ENCODE assay signal across 8 mouse cellular contexts in the genomic region with DNA sequence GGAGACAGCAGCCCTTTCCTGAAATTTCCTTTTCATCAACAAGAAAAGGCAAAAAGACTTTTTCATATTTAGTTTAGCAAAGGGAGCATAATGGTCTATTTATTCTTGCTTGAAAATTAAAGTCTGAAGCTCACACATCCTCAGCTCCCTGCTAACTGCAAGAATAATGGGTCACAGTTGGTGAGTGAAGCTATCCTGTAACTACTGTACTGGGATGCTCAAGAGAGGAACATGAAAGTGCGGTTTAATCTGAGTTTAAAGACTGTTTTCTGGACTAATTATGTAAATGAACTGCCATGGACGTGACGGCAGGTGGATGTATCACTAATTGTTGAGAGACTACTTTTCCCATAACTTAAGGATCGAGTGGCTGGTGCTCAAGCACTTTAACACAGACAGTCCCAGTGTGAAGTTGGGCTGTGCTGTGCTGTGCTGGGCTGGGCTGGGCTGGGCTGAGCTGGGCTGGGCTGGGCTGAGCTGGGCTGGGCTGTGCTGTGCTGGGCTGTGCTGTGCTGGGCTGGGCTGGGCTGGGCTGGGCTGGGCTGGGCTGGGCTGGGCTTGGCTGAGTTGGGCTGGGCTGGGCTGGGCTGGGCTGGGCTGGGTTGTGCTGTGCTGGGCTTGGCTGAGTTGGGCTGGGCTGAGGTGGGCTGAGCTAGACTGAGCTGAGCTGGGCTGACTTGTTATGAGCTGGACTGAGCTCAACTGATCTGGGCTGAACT.
DNase-seq lines count a peak whose midpoint lies in the region; ATAC-seq lines count a peak whose summit lies in the region.
"Had no signal": no experiment of that assay in that cellular context is flagged by ENCODE, and none has a peak within 500 bp of the region (broad histone marks: within the 10 kb centered on the region; RNA-seq: fewer than 3 reads in every experiment).

No protein-coding gene starts in this region.

- H3K27ac ChIP-seq in liver, embryonic 15.5 days (replicated peaks) = no peak overlapping the region

- H3K9me3 ChIP-seq in liver, embryonic 15.5 days (replicated peaks) = no peaks in the 10 kb centered on the region

- peaks cover 26% of the 10 kb centered on the region for H3K4me1 ChIP-seq in liver, embryonic 15.5 days (replicated peaks)

- ATAC-seq in granulocyte monocyte progenitor cell, adult 5-6 weeks (replicated peaks; ENCODE audit: poor library complexity, severe bottlenecking) = peak; percentile 34; the same call in 1 of the 2 replicates
- peak; percentile 91 for ATAC-seq in liver, embryonic 15.5 days (ENCODE audit: insufficient read depth)

- H3K4me3 ChIP-seq in liver, embryonic 15.5 days (replicated peaks) = no peak overlapping the region

- H3K27me3 ChIP-seq in liver, embryonic 15.5 days = no peaks in the 10 kb centered on the region

- no peak overlapping the region for H3K9ac ChIP-seq in liver, embryonic 15.5 days

- H3K36me3 ChIP-seq in liver, embryonic 15.5 days (replicated peaks) = no peaks in the 10 kb centered on the region

- peak; percentile 29 for DNase-seq in 3134 (ENCODE audit: extremely low read depth, insufficient read length, low spot score)
- DNase-seq in adipocyte (ENCODE audit: low spot score) = peak; percentile 55
- DNase-seq in ovary, postnatal 36 days (ENCODE audit: low spot score) = no peak
- no peak for DNase-seq in right cerebral cortex, postnatal 25 days
- DNase-seq in lung, postnatal 36 days = no peak
- DNase-seq: gastrocnemius, postnatal 36 days had no signal

- WGBS in liver, embryonic 15.5 days (ENCODE audit: insufficient replicate concordance) = 42% methylated on average over 4 of the region's 4 CpGs

- no peak overlapping the region for H3K4me2 ChIP-seq in liver, embryonic 15.5 days

Comparison
In these comparisons a context has a peak if more than half of its experiments do, and no peak if none do; other contexts are left out.
1. DNase-seq: peak in 3134 (single experiment) and adipocyte (single experiment); none in ovary, postnatal 36 days (single experiment), right cerebral cortex, postnatal 25 days (single experiment) and lung, postnatal 36 days (single experiment).